Mouse (Mus musculus): ENCODE results near the gene Npy. TPM values are rescaled to one million over a fixed set of nuclear protein-coding genes. Genes with fewer than 3 reads are reported as not detected.

Npy gene
- polyA plus RNA-seq, 1 experiment from 2014 or later = 1.1 TPM

DNA sequence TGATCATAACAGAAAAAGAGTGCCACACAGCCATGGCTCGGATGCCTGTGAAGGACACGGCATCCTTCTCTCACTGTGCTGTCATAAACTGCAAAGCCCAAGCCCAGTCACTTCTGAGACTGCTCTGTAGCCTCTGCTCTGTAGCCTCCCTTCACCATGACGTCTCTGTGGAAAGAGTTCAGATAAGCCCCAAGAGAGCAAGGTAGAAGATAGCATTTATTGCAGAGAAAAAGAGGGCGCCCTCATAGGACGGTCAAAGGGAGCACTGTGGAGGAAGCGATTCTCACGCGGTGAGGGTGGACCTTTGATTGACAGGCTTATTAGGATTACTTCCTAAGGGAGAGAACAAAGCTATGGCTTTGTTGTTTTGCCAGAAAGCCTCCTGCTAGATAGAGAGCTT lies 18.4 kb upstream of the Npy start:
- WGBS = 60% methylated on average over 8 of the region's 8 CpGs
- ATAC-seq (ENCODE audit: low read depth) = no peak
- no peak overlapping the region for H3K9ac ChIP-seq (ENCODE audit: low read length)

DNA sequence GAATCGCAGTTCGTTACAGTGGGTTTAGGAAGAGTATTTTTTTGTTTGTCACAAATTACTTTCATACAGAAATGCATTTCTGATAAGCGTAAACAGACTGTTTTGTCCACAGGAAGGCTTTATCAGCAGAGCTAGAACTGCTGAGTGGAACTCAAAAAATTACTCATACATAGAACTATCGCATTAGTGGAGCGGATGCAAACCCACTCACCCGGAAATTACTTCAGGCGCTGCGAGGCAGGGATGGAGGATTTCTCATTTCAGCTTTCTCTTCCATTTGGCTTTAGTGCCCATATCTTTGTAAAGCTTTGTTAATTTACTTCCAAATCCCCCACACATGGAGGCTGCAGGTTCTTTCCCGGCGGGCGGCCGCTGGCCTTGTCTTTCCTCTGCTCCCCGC lies 14.4 kb upstream of the Npy start:
- Histone ChIP-seq H3K27ac (ENCODE audit: low read length) (no peak overlapping the region), H3K4me2 (ENCODE audit: low read depth, low read length) (peak overlapping the region; percentile 52), H3K36me3 (ENCODE audit: control insufficient read depth, insufficient read depth, low read length) (no peaks in the 10 kb centered on the region), H3K9ac (ENCODE audit: low read length) (peak overlapping the region; percentile 47), H3K9me3 (ENCODE audit: control insufficient read depth, low read length) (no peaks in the 10 kb centered on the region), H3K4me3 (ENCODE audit: low read length) (peak overlapping the region; percentile 37), H3K27me3 (ENCODE audit: control insufficient read depth, insufficient read depth, low read depth, low read length) (no peaks in the 10 kb centered on the region), H3K4me1 (replicated peaks; ENCODE audit: control insufficient read depth, insufficient read depth, low read length) (no peaks in the 10 kb centered on the region)
- WGBS = 19% methylated on average over 13 of the region's 13 CpGs
- ATAC-seq (ENCODE audit: low read depth) = no peak

More for the DNA sequence above, 18.4 kb upstream of the Npy start:
- no peak overlapping the region for H3K4me3 ChIP-seq (ENCODE audit: low read length)
- H3K4me2 ChIP-seq (ENCODE audit: low read depth, low read length) = no peak overlapping the region
- no peaks in the 10 kb centered on the region for H3K36me3 ChIP-seq (ENCODE audit: control insufficient read depth, insufficient read depth, low read length)
- H3K27ac ChIP-seq (ENCODE audit: low read length) = no peak overlapping the region
- H3K27me3 ChIP-seq (ENCODE audit: control insufficient read depth, insufficient read depth, low read depth, low read length) = no peaks in the 10 kb centered on the region
- H3K9me3 ChIP-seq (ENCODE audit: control insufficient read depth, low read length) = no peaks in the 10 kb centered on the region
- no peaks in the 10 kb centered on the region for H3K4me1 ChIP-seq (replicated peaks; ENCODE audit: control insufficient read depth, insufficient read depth, low read length)

DNA sequence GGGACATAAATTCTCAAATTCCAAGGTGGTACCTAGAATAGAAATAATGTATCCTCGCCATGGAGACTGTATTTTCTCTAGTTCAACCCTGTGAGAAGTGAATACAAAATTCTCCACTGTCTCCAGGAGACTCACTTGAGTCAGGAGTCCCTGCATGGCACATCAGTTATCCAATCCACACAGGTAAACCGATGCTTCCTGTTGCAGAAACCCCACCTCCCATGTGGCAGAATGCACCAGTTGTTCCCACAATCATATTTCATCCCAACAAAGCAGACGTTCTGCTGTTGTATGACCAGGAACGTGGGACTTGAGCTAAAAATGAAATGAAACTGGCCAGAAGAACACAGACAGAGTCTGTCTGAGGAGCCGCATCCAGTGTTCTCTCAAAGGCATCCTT lies 5.3 kb upstream of the Npy start:
- peaks cover 15% of the 10 kb centered on the region for H3K27me3 ChIP-seq (ENCODE audit: control insufficient read depth, insufficient read depth, low read depth, low read length)
- no peak overlapping the region for H3K4me2 ChIP-seq (ENCODE audit: low read depth, low read length)
- no peaks in the 10 kb centered on the region for H3K9me3 ChIP-seq (ENCODE audit: control insufficient read depth, low read length)
- WGBS = 67% methylated on average over 5 of the region's 5 CpGs
- no peak overlapping the region for H3K27ac ChIP-seq (ENCODE audit: low read length)
- ATAC-seq (ENCODE audit: low read depth) = no peak
- peaks cover 3% of the 10 kb centered on the region; the same call in 1 of the 2 replicates for H3K4me1 ChIP-seq (replicated peaks; ENCODE audit: control insufficient read depth, insufficient read depth, low read length)
- H3K4me3 ChIP-seq (ENCODE audit: low read length) = no peak overlapping the region
- no peak overlapping the region for H3K9ac ChIP-seq (ENCODE audit: low read length)
- H3K36me3 ChIP-seq (ENCODE audit: control insufficient read depth, insufficient read depth, low read length) = no peaks in the 10 kb centered on the region

DNA sequence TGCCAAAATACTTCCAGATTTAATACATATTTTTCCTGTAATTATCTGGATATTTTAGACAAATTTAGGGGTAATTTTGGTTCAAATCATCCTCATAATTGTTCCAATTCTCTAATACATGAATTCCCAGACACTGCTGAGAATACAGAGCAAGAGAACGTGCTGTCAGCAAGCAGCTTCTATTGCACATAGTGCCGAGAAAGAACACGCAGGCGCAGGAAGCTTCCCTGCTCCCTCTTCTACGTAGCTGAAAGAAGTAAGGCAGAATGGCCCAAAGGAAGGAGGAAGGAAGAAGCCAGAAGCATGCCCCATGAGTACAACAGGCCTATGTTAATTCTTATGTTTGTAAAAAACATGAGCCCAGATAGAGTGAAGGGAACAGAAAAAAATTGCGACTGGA lies 4.9 kb upstream of the Npy start:
- no peak for ATAC-seq (ENCODE audit: low read depth)
- WGBS = 70% methylated on average over 6 of the region's 6 CpGs
- Histone ChIP-seq H3K9me3 (ENCODE audit: control insufficient read depth, low read length) (no peaks in the 10 kb centered on the region), H3K4me2 (ENCODE audit: low read depth, low read length) (no peak overlapping the region), H3K27me3 (ENCODE audit: control insufficient read depth, insufficient read depth, low read depth, low read length) (peaks cover 20% of the 10 kb centered on the region), H3K4me3 (ENCODE audit: low read length) (no peak overlapping the region), H3K4me1 (replicated peaks; ENCODE audit: control insufficient read depth, insufficient read depth, low read length) (peaks cover 6% of the 10 kb centered on the region; the same call in 1 of the 2 replicates), H3K36me3 (ENCODE audit: control insufficient read depth, insufficient read depth, low read length) (no peaks in the 10 kb centered on the region), H3K27ac (ENCODE audit: low read length) (no peak overlapping the region), H3K9ac (ENCODE audit: low read length) (no peak overlapping the region)

DNA sequence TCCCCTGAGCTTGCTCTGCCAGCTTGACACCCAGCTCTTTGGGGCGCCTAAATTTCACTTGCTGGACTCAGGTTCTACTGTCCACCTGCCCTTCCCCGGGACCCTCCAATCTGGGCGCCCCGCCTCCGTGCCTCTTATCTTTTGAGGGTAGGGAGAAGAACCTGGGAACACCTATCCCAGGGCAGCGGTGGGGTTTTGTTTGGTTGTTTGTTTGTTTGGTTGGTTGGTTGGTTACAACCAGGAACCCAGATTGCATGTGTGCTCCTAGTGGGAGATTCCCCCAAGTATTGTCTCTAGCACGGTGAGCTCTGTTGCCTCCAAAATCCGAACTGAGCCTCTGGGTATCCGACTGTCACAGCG lies 341 bp downstream of the Npy start:
- 0% methylated on average over 10 of the region's 10 CpGs for WGBS
- no peak overlapping the region for H3K27ac ChIP-seq (ENCODE audit: low read length)
- H3K4me2 ChIP-seq (ENCODE audit: low read depth, low read length) = peak overlapping the region; percentile 69
- H3K36me3 ChIP-seq (ENCODE audit: control insufficient read depth, insufficient read depth, low read length) = no peaks in the 10 kb centered on the region
- H3K27me3 ChIP-seq (ENCODE audit: control insufficient read depth, insufficient read depth, low read depth, low read length) = peaks cover 49% of the 10 kb centered on the region
- no peak for ATAC-seq (ENCODE audit: low read depth)
- peak overlapping the region; percentile 47 for H3K4me3 ChIP-seq (ENCODE audit: low read length)
- no peaks in the 10 kb centered on the region for H3K9me3 ChIP-seq (ENCODE audit: control insufficient read depth, low read length)
- peaks cover 8% of the 10 kb centered on the region; the same call in 1 of the 2 replicates for H3K4me1 ChIP-seq (replicated peaks; ENCODE audit: control insufficient read depth, insufficient read depth, low read length)
- H3K9ac ChIP-seq (ENCODE audit: low read length) = no peak overlapping the region

DNA sequence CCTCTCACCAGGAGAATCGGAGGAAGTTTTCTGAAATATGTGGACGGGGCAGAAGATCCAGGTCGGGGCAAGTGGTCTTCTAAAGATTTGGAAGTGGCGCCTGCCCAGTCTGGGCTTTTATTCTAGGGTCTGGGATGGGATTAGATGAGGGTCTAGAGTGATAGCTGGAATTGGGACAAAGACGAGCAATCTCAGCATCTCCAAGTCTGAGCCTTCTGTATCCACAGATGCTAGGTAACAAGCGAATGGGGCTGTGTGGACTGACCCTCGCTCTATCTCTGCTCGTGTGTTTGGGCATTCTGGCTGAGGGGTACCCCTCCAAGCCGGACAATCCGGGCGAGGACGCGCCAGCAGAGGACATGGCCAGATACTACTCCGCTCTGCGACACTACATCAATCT lies 861 bp downstream of the Npy start:
- H3K27ac ChIP-seq (ENCODE audit: low read length) = no peak overlapping the region
- peaks cover 49% of the 10 kb centered on the region for H3K27me3 ChIP-seq (ENCODE audit: control insufficient read depth, insufficient read depth, low read depth, low read length)
- no peaks in the 10 kb centered on the region for H3K36me3 ChIP-seq (ENCODE audit: control insufficient read depth, insufficient read depth, low read length)
- H3K9me3 ChIP-seq (ENCODE audit: control insufficient read depth, low read length) = no peaks in the 10 kb centered on the region
- H3K4me2 ChIP-seq (ENCODE audit: low read depth, low read length) = no peak overlapping the region
- 6% methylated on average over 15 of the region's 15 CpGs for WGBS
- H3K9ac ChIP-seq (ENCODE audit: low read length) = no peak overlapping the region
- peaks cover 8% of the 10 kb centered on the region; the same call in 1 of the 2 replicates for H3K4me1 ChIP-seq (replicated peaks; ENCODE audit: control insufficient read depth, insufficient read depth, low read length)
- H3K4me3 ChIP-seq (ENCODE audit: low read length) = no peak overlapping the region
- no peak for ATAC-seq (ENCODE audit: low read depth)

DNA sequence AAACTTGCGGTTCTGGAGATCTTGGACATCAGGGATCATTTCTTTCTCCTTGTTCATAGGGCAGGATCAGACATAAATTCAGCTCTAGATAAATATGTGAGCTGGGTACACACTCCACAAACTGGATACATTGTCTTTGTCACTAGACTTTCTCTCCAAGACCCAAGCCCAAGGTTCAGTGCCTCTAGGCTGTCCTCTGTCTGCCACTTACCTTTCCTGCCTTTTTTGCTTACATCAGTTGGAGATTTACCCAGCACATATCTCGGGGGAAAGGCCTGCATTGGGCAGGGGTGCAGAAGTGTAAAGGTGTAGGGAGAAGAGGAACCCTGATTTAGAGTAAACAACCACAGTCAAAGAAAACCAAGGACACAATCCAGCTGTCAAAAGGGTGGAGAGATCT lies 1.3 kb downstream of the Npy start:
- Histone ChIP-seq H3K4me2 (ENCODE audit: low read depth, low read length) (no peak overlapping the region), H3K27ac (ENCODE audit: low read length) (no peak overlapping the region), H3K9me3 (ENCODE audit: control insufficient read depth, low read length) (no peaks in the 10 kb centered on the region), H3K4me1 (replicated peaks; ENCODE audit: control insufficient read depth, insufficient read depth, low read length) (peaks cover 8% of the 10 kb centered on the region; the same call in 1 of the 2 replicates), H3K36me3 (ENCODE audit: control insufficient read depth, insufficient read depth, low read length) (no peaks in the 10 kb centered on the region), H3K4me3 (ENCODE audit: low read length) (no peak overlapping the region), H3K9ac (ENCODE audit: low read length) (no peak overlapping the region), H3K27me3 (ENCODE audit: control insufficient read depth, insufficient read depth, low read depth, low read length) (peaks cover 49% of the 10 kb centered on the region)
- ATAC-seq (ENCODE audit: low read depth) = no peak
- WGBS = 18% methylated on average over 2 of the region's 2 CpGs

DNA sequence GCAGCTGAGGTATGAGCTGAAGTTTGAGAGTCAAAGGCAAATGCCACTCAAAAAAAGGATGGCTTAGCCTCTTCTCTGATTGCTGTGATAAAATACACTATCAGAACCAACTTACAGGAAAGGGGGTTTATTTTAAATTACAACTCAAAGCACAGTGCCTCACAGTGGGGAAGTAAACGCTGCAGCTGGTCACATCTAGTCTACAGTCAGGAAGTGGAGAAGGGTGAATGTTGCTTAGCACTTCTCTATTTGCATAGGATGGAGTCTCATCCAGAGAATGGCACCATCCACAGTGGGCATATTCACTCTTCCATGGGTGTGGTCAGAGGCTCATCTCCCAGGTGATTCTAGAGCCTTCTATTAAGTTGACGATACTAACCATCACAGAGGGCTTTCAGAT lies 9.1 kb downstream of the Npy start:
- Histone ChIP-seq H3K4me1 (replicated peaks; ENCODE audit: control insufficient read depth, insufficient read depth, low read length) (no peaks in the 10 kb centered on the region), H3K27me3 (ENCODE audit: control insufficient read depth, insufficient read depth, low read depth, low read length) (peaks cover 4% of the 10 kb centered on the region), H3K36me3 (ENCODE audit: control insufficient read depth, insufficient read depth, low read length) (no peaks in the 10 kb centered on the region), H3K9me3 (ENCODE audit: control insufficient read depth, low read length) (no peaks in the 10 kb centered on the region), H3K9ac (ENCODE audit: low read length) (no peak overlapping the region), H3K27ac (ENCODE audit: low read length) (no peak overlapping the region), H3K4me2 (ENCODE audit: low read depth, low read length) (no peak overlapping the region), H3K4me3 (ENCODE audit: low read length) (no peak overlapping the region)
- no peak for ATAC-seq (ENCODE audit: low read depth)
- 67% methylated on average over 2 of the region's 2 CpGs for WGBS

DNA sequence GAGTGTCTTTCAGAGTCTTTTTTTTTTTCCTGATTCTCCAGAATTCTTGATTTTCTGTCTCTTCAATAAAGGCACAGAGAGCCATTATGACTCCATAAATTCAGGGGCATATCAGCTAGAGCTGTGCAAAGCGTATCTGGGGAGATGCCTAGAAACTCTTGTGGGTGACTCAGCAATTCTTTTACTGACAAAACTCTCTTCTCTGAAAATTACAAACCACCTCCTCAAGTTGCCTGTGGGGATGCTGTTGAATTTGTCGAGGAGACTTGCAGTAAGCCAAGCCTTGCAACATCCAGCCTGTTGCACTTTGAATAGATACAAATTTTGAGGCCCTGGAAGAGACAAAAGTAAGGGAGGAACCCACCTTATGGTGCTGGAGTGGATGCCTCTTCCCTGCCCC lies 34.3 kb downstream of the Npy start:
- Histone ChIP-seq H3K27ac (ENCODE audit: low read length) (no peak overlapping the region), H3K4me3 (ENCODE audit: low read length) (no peak overlapping the region), H3K36me3 (ENCODE audit: control insufficient read depth, insufficient read depth, low read length) (no peaks in the 10 kb centered on the region), H3K9me3 (ENCODE audit: control insufficient read depth, low read length) (no peaks in the 10 kb centered on the region), H3K4me2 (ENCODE audit: low read depth, low read length) (no peak overlapping the region), H3K9ac (ENCODE audit: low read length) (no peak overlapping the region), H3K4me1 (replicated peaks; ENCODE audit: control insufficient read depth, insufficient read depth, low read length) (no peaks in the 10 kb centered on the region), H3K27me3 (ENCODE audit: control insufficient read depth, insufficient read depth, low read depth, low read length) (no peaks in the 10 kb centered on the region)
- ATAC-seq (ENCODE audit: low read depth) = no peak
- 56% methylated on average over 2 of the region's 2 CpGs for WGBS

DNA sequence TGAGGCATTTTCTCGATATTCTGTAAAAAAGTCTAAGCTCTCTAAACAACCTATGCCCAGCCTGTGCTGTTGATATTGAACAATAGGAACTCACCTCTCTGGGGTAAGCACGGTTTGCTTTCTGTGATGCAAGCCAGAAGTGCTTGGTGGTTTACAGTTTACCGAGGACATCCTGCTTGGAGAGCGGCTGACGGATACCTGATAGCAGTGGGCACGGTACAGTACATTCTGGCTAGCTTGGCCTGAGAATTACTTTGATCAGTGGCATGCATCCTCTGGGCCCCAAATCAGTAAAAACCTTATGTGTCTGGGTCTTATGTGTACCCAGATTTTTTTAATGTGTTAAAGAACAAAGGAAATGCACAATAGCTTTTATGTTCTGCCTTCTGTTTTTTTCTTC lies 45.1 kb downstream of the Npy start:
- H3K9me3 ChIP-seq (ENCODE audit: control insufficient read depth, low read length) = no peaks in the 10 kb centered on the region
- H3K4me3 ChIP-seq (ENCODE audit: low read length) = no peak overlapping the region
- 61% methylated on average over 6 of the region's 6 CpGs for WGBS
- H3K4me2 ChIP-seq (ENCODE audit: low read depth, low read length) = no peak overlapping the region
- no peak overlapping the region for H3K9ac ChIP-seq (ENCODE audit: low read length)
- H3K27me3 ChIP-seq (ENCODE audit: control insufficient read depth, insufficient read depth, low read depth, low read length) = no peaks in the 10 kb centered on the region
- no peak overlapping the region for H3K27ac ChIP-seq (ENCODE audit: low read length)
- no peak for ATAC-seq (ENCODE audit: low read depth)
- H3K36me3 ChIP-seq (ENCODE audit: control insufficient read depth, insufficient read depth, low read length) = no peaks in the 10 kb centered on the region
- H3K4me1 ChIP-seq (replicated peaks; ENCODE audit: control insufficient read depth, insufficient read depth, low read length) = no peaks in the 10 kb centered on the region

Measured in lung, embryonic 16.5 days (tissue).